Mouse (Mus musculus) heart, postnatal 0 days (tissue): ENCODE results near the gene Ptger3.

Experiments used
- CTCF ChIP-seq: IDR thresholded peaks from 2 replicates; pipeline ENCODE4 v1.5.1; 2016; ENCODE audit warnings: antibody characterized with exemption, control low read depth, low read depth
- EP300 ChIP-seq: IDR thresholded peaks from 2 replicates; pipeline ENCODE4 v1.6.1; 2016; ENCODE audit warnings: antibody characterized with exemption, low read depth

DNA sequence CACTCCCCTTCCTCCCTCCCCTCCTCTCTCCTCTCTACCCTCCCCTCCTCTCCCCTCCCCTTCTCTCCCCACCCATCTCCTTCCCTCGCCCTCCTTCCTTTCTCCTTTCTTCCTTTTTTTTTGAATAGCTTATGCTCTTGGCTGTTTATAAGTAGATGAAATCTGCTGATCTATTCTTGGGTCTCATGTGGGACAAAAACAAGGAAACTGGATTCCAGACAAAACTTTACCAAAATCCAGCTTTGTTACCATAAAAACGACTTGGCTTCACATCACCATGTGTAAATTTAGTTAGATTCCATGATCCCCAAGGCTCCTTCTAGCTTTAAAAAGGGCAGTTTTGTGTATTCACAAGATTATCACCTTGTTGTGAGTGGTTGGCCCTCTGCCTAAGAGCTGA, 70.6 kb downstream of the Ptger3 start:
- TF ChIP-seq CTCF (no peak), EP300 (no peak)
